Mouse (Mus musculus) regulatory T cell (primary cell): ENCODE data around the gene Pnpla2.
"Not testable (repeated sequence)": the region's sequence is repeated elsewhere in the genome, so short reads cannot be mapped to it uniquely, and the experiment has no call there.

Experiments
- in situ Hi-C: fragments of 300-600 bp; cut with MboI, MseI; formaldehyde crosslinking; loops from one replicate; pipeline ENCODE4 v1.15.1; 2025; ENCODE audit warnings: high pct_unique_total_duplicates

Pnpla2 gene

DNA sequence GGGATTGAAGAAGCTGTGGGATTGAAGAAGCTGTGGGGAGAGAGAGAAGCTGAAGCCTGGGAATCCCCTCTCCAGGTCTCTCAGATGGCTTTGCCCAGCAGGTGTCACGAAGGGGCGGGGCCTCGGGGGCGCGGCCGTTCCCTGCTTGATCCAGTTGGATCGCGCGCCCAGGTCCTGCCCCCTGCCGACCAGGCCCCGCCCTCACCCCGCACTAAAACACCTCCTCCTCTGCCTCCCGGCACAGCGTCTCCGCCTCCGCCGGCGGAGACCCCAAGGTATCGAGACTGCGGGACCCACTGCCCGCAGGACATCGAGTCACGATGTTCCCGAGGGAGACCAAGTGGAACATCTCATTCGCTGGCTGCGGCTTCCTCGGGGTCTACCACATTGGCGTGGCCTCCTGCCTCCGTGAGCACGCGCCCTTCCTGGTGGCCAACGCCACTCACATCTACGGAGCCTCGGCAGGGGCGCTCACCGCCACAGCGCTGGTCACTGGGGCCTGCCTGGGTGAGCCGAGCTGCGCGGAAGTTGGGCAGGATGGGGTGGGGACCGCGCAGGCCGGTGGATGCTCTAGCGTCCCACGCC lies at the start of gene Pnpla2:
Pnpla2 (plus strand) TSS at position 232 of the 585 bp plus-strand sequence.
- in situ Hi-C loops = no loop called here

- in situ Hi-C loops = no loop called here
Observed at GRCm38 (mm10) chr7:141405466-141405865, 49.5 kb upstream of the Pnpla2 start.

DNA sequence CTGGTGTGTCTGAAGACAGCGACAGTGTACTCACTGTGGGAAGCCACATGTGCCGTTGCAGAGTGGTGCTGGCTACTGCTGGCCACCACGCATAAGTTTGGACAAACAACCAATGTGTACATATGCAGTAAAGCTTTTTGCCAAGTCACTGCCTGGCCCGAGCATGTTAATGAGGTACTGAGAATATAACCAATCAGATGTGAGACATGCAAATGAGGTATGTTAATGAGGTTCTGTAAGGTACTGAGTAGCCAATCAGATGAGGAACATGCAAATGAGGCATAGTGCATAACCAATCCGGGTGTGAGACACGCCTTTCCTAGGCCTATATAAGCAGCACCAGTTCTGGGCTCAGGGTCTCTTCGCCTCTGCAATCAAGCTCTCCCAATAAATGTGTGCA lies 47.3 kb upstream of the Pnpla2 start:
- in situ Hi-C loops = not testable (repeated sequence)

DNA sequence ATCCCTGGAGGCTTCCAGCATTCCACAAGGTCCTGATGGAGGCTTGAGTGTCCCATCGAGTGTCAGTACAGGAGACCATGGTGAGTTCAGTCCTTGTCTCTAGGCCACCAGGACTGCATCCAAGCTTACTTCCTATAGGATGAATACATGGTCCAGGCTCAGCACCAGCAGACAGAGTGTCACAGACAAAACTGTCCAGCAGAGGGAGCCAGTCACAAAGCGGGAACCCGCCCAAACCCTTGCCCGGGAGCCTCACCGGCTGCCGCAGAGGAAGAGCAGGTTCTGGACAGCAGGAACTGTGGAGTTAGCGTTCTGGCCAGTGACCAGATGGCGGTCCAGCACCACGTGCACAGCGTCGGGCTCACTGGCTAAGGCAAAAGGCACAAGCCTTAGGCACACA lies 46.2 kb upstream of the Pnpla2 start:
- in situ Hi-C loops = no loop called here

DNA sequence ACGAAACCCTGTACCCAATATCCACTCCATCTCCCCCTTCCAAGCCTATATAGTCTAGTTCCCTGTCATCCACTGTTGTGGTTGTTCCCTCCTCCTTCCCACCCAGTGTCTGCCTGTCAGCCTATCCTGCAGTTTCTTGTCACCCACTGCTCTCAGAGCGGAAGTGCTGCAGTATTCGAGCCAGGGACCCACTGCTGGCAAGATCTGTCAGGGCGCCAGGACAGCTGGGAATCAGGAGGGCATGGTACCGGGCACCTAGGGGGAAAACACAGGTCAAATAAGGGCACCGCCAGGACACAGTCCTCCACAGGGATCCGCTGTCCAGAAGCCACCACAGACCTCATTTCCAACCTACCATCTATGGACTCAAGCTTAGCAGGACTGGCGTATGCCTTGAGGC lies 44.4 kb upstream of the Pnpla2 start:
- in situ Hi-C loops = no loop called here

GRCm38 (mm10) chr7:141411667-141412066 lies 43.3 kb upstream of the Pnpla2 start:
- in situ Hi-C loops = no loop called here

GRCm38 (mm10) chr7:141413331-141413730 lies 41.7 kb upstream of the Pnpla2 start:
- in situ Hi-C loops = no loop called here

- in situ Hi-C loops = no loop called here
Observed at GRCm38 (mm10) chr7:141413809-141414584, 41.0 kb upstream of the Pnpla2 start, which contains the start of gene Gatd1. TSS of gene Gatd1 (minus strand) at chr7:141414136.

- in situ Hi-C loops = no loop called here
Observed at GRCm38 (mm10) chr7:141416144-141416841, 38.7 kb upstream of the Pnpla2 start.

DNA sequence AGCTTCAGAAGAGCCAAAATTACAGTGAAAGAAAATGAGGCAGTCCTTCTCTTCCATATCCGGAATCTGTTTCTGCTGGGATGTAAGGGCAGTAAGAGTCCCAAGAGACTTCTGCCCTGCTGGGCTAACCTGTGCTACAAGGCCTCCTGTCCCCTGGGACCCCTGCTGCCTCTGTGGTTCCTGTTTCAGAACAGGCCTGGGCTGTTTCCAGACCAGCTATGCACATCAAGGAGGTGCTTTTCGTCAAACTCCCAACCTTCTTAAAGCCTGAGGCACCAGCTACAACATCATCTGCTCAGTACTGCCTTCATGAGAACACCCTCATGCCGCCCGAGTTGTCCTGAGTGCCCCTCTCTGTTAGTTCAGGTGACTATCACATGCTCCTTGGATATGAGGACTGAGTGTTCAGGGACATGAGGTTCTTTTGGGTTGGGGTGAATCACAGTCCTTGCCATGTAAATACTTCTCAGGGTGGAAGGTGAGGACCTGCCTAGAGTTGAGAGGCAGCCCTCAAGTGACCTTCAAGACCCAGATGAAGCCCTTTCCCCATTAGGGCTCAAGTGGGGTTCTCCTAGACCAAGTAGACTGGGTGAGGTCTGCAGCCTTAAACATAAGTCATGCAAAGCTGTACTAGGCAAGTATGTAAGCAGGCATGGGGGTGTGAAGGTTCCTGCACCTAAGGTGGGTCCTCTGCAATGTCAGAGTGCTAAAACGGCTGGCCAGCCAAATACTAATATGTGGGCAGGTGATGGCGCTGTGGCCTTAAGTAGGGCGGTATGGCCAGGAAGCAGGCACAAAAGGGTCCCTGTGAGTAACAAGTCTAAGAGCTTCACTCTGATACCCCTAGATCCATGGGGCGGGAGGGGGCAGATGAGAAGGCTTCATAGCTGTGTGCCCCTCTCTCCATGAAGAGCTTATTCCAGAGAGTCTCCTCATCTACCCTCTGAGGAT lies 37.0 kb upstream of the Pnpla2 start:
- in situ Hi-C loops = no loop called here

DNA sequence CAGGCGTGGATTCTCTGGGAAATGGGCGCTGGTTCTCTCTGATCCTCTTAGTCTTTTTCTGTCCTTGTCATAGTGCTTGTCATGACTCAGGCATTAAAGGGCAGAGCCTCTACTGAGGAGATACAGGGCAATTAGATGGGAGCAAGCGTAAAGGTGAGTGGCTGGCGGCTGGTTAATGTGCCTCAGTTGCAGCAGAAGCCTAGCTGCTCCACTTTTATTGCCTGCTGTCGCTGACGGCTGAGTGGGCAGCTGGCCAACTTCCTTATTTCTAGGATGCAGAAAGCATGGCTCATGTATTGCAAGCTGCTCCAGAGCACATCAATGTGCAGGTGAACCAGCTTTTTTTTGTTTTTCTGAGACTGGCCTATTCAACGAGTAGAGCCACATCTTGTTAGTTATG lies 36.0 kb upstream of the Pnpla2 start:
- in situ Hi-C loops = no loop called here

- in situ Hi-C loops = no loop called here
Observed at GRCm38 (mm10) chr7:141420030-141420702, 34.8 kb upstream of the Pnpla2 start.

DNA sequence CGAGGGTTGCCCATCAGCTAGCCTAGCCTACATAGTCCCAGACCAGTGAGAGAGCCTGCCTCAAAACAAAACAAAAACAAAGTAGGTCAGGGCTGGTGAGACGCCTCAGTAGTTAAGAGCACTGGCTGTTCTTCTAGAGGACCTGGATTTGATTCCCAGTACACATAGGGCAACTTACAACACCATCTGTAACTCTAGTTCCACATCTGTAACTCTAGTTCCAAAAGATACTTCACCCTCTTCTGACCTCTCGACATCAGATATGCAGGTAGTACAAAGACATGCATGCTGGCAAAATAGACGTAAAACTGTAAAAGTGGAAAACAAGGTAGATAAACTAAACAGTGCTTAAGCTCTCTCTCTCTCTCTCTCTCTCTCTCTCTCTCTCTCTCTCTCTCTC lies 31.2 kb upstream of the Pnpla2 start:
- in situ Hi-C loops = no loop called here

- in situ Hi-C loops = no loop called here
Observed at GRCm38 (mm10) chr7:141426948-141427730, 27.9 kb upstream of the Pnpla2 start.

DNA sequence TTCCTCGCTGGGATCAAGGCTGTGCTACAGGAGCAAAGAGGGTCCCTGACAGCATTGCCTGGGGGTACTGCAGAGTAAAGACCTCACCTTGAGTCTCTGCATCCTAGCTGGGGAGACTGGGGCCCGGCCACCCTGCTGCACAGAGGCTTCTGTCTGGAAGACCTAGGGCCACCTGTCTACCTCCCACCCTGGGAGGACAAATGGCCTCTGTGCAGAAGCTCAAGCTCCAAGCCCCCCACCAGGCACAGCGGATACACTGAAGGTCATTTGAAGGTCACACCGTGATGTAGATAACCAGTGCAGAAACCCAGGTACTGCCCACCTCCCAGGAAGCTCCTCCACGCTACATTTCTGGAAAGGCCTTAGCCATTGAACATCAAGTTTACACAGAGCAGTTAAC lies 26.3 kb upstream of the Pnpla2 start:
- in situ Hi-C loops = no loop called here

DNA sequence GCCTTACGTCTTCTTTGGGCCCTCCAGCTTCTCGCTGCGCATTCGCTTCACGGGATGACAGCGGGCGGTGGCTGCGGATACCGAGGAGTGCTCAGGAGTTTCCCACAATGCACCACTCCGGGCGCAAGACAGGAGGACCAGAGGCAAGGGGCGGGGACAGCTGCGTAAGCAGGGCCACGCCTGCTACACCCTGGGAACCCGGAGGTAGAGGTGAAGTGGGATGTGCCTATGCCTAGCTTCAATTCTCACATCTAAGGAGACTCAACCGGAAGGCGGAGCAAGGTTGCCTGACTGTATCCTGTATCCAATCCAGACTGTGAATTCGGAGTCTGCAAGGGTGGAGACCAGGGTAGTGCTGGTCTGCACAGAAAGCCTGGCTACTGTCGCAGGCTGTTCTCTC lies 25.7 kb upstream of the Pnpla2 start, which contains the start of gene Cend1:
Cend1 (minus strand) TSS at position 182 of the 400 bp plus-strand sequence.
- in situ Hi-C loops = no loop called here

GRCm38 (mm10) chr7:141429840-141430584 lies 25.0 kb upstream of the Pnpla2 start:
- in situ Hi-C loops = loop anchor here (5.0 to 10.0 kb wide), 2 partner anchors 33 to 1295 kb away; partner anchors contain the start of gene Mtg1

DNA sequence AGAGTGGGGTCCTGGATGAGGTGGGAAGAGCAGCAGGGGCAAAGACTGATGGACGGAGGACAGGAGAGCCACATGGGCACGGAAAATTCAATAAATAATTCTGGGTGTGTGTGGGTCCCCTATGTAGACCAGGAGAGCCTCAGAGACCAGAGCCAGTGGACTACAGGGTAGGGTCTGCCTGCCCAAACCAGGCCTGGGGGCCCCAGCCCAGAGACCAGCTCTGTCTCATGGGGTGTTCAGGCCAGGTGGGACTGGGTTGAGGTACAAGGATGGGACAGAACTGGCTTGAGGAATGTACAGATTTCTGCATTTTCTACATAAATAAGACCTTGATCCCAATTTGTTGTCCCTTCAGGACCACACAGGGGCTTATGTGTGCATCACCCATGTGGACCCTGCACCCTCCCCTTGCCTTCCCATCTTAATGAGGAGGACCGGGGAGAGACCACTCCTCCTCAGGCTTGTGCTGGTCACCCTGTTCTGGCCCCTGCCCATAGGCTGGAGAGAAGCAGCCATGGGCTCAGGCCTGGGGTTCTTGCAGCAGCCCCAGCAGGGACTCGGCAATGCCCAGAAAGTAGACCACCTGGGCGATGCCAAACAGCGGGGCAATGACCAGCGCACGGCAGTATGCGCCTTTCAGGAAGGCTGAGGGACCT lies 24.3 kb upstream of the Pnpla2 start:
- in situ Hi-C loops = loop anchor here (5.0 to 10.0 kb wide), 2 partner anchors 33 to 1296 kb away; partner anchors contain the start of gene Mtg1
